Mouse (Mus musculus) embryonic facial prominence, embryonic 15.5 days (tissue): ENCODE data around the gene Plxna4. TPM values are rescaled to one million over a fixed set of nuclear protein-coding genes. Genes with fewer than 3 reads are reported as not detected.
A peak's percentile ranks its signal among the peaks of the same experiment; 100 is the strongest.

Source experiments
- ATAC-seq: fragments of 200-750 bp; cut with Nextera tagmentation; 2 replicates; pipeline ENCODE4 v1.8.0; 2017; ENCODE audit warnings: low read depth, moderate TSS enrichment; ENCODE audit not compliant: insufficient number of reproducible peaks, low FRiP score, low TSS enrichment
- H3K27ac ChIP-seq: fragments of 300-500 bp; sonication (generic); replicated peaks from 2 replicates; pipeline ENCODE4 v1.5.1; 2015; ENCODE audit warnings: mild to moderate bottlenecking, inconsistent platforms
- H3K27me3 ChIP-seq: fragments of 300-500 bp; sonication (generic); 2 replicates; pipeline ENCODE4 v1.6.1; 2015; ENCODE audit warnings: inconsistent platforms
- H3K36me3 ChIP-seq: fragments of 300-500 bp; sonication (generic); 2 replicates; pipeline ENCODE4 v1.6.1; 2015; ENCODE audit warnings: mild to moderate bottlenecking, inconsistent platforms
- H3K4me1 ChIP-seq: fragments of 300-500 bp; sonication (generic); 2 replicates; pipeline ENCODE4 v1.6.1; 2015; ENCODE audit warnings: inconsistent platforms
- H3K4me2 ChIP-seq: fragments of 300-500 bp; sonication (generic); replicated peaks from 2 replicates; pipeline ENCODE4 v1.6.1; 2015; ENCODE audit warnings: mild to moderate bottlenecking, inconsistent platforms
- H3K4me3 ChIP-seq: fragments of 300-500 bp; sonication (generic); replicated peaks from 2 replicates; pipeline ENCODE4 v1.5.1; 2015; ENCODE audit warnings: mild to moderate bottlenecking, inconsistent platforms
- H3K9ac ChIP-seq: fragments of 300-500 bp; sonication (generic); 2 replicates; pipeline ENCODE4 v1.6.1; 2015; ENCODE audit warnings: inconsistent platforms
- H3K9me3 ChIP-seq: fragments of 300-500 bp; sonication (generic); replicated peaks from 2 replicates; pipeline ENCODE4 v1.6.1; 2016; ENCODE audit warnings: inconsistent platforms
- WGBS: fragments of 180-500 bp; shearing (Covaris S2); methylation state at CpG from one replicate; pipeline ENCODE4 v1.1.7; 2015; 5-methylcytosine and 5-hydroxymethylcytosine counted together
- polyA plus RNA-seq: library from polyadenylated mRNA; unstranded; fragments of >200 nt; fragmentation: Nextera tagmentation; extraction: Ambion mirVana; gene quantifications from 2 replicates; pipeline ENCODE4 v1.2.1, GENCODE M21; 2015

Gene Plxna4
- polyA plus RNA-seq, 1 experiment from 2014 or later = 2.6 TPM

DNA sequence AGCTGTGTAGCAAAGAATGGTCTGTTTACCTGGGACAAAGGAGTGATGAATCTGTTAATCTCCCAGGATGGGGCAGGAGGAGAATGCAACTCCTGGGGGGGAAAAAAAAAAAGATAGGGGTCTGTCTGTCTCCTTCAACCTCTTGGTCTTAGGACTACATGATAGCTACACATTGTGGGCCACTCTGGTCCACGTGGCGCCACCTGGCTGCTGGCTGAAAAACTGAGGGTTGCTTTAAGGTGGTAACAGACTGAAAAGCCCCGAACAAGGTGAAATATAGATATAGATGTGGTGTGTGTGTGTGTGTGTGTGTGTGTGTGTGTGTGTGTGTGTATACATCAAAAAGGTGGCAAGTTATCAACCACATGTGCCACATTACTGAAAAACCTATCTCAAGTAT is 267.7 kb downstream of the Plxna4 start:
- ATAC-seq = no peak
- no peaks in the 10 kb centered on the region for H3K4me1 ChIP-seq
- 35% methylated on average over 3 of the region's 3 CpGs for WGBS
- H3K36me3 ChIP-seq = no peaks in the 10 kb centered on the region
- no peak overlapping the region for H3K4me3 ChIP-seq
- H3K4me2 ChIP-seq = no peak overlapping the region
- H3K27ac ChIP-seq = no peak overlapping the region
- H3K9me3 ChIP-seq = no peaks in the 10 kb centered on the region
- no peaks in the 10 kb centered on the region for H3K27me3 ChIP-seq
- no peak overlapping the region for H3K9ac ChIP-seq

DNA sequence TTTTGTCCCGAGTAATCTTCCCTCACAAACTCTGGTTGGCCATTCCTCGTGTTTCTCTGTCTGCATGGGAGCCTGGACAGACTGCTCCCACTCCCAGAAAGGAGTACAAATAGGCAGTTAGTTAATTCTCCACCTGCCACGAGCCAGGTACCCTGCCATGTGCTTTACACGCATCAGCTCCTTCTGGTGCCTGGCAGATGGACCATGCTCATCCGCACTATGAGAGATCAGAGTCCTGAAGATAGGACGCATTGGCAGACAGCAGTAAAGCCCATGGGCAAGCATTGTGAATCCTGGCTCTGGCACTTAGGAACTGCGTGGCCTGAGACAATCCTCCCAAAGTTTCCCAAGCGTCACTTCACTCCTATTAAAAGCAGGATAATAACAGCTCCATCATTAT is 270.5 kb downstream of the Plxna4 start:
- no peak overlapping the region for H3K4me2 ChIP-seq
- 79% methylated on average over 8 of the region's 8 CpGs for WGBS
- H3K4me1 ChIP-seq = no peaks in the 10 kb centered on the region
- no peaks in the 10 kb centered on the region for H3K27me3 ChIP-seq
- H3K9me3 ChIP-seq = no peaks in the 10 kb centered on the region
- H3K27ac ChIP-seq = no peak overlapping the region
- no peaks in the 10 kb centered on the region for H3K36me3 ChIP-seq
- H3K9ac ChIP-seq = no peak overlapping the region
- H3K4me3 ChIP-seq = no peak overlapping the region
- ATAC-seq = no peak

GRCm38 (mm10) chr6:32315011-32315450 is 273.0 kb downstream of the Plxna4 start:
- ATAC-seq = no peak
- no peak overlapping the region for H3K4me2 ChIP-seq
- H3K4me1 ChIP-seq = no peaks in the 10 kb centered on the region
- WGBS = 59% methylated on average over 6 of the region's 6 CpGs
- no peak overlapping the region for H3K4me3 ChIP-seq
- no peaks in the 10 kb centered on the region for H3K36me3 ChIP-seq
- no peaks in the 10 kb centered on the region for H3K27me3 ChIP-seq
- H3K27ac ChIP-seq = no peak overlapping the region
- H3K9ac ChIP-seq = no peak overlapping the region
- no peaks in the 10 kb centered on the region for H3K9me3 ChIP-seq

GRCm38 (mm10) chr6:32309147-32309546 is 278.8 kb downstream of the Plxna4 start:
- 78% methylated on average over 4 of the region's 4 CpGs for WGBS
- H3K4me2 ChIP-seq = no peak overlapping the region
- H3K9me3 ChIP-seq = no peaks in the 10 kb centered on the region
- no peaks in the 10 kb centered on the region for H3K36me3 ChIP-seq
- H3K27me3 ChIP-seq = no peaks in the 10 kb centered on the region
- ATAC-seq = no peak
- H3K4me1 ChIP-seq = no peaks in the 10 kb centered on the region
- no peak overlapping the region for H3K27ac ChIP-seq
- no peak overlapping the region for H3K4me3 ChIP-seq
- H3K9ac ChIP-seq = no peak overlapping the region

GRCm38 (mm10) chr6:32300611-32301010 is 287.4 kb downstream of the Plxna4 start:
- H3K9ac ChIP-seq = no peak overlapping the region
- no peak for ATAC-seq
- no peaks in the 10 kb centered on the region for H3K36me3 ChIP-seq
- no peak overlapping the region for H3K27ac ChIP-seq
- no peaks in the 10 kb centered on the region for H3K27me3 ChIP-seq
- H3K4me3 ChIP-seq = no peak overlapping the region
- WGBS = 54% methylated on average over 2 of the region's 2 CpGs
- H3K9me3 ChIP-seq = no peaks in the 10 kb centered on the region
- no peak overlapping the region for H3K4me2 ChIP-seq
- H3K4me1 ChIP-seq = no peaks in the 10 kb centered on the region

DNA sequence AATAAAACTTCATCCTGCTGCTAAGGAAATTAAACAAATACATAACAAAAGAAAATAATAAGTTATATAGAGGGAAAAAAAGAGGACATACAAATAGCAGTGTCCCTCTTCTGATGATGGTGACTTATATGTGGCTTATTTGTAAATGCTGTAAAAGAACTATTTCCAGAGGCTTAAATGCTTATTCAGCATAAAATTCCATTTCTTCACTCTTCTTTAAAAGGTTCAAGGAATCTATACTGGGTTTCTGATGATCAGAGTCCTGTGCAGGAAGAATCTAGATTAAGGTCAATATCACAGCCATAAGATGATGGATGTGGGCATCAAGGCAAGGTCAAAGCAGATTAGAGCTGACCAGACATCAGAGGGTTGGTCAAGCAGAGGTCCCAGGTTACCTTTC is 306.5 kb downstream of the Plxna4 start:
- H3K4me1 ChIP-seq = no peaks in the 10 kb centered on the region
- H3K27ac ChIP-seq = no peak overlapping the region
- H3K4me3 ChIP-seq = no peak overlapping the region
- ATAC-seq = no peak
- no peak overlapping the region for H3K4me2 ChIP-seq
- no peak overlapping the region for H3K9ac ChIP-seq
- no peaks in the 10 kb centered on the region for H3K27me3 ChIP-seq
- H3K36me3 ChIP-seq = no peaks in the 10 kb centered on the region
- H3K9me3 ChIP-seq = no peaks in the 10 kb centered on the region

- no peak for ATAC-seq
- no peaks in the 10 kb centered on the region for H3K4me1 ChIP-seq
These were observed 307.3 kb downstream of the Plxna4 start for GRCm38 (mm10) chr6:32280728-32281127.

DNA sequence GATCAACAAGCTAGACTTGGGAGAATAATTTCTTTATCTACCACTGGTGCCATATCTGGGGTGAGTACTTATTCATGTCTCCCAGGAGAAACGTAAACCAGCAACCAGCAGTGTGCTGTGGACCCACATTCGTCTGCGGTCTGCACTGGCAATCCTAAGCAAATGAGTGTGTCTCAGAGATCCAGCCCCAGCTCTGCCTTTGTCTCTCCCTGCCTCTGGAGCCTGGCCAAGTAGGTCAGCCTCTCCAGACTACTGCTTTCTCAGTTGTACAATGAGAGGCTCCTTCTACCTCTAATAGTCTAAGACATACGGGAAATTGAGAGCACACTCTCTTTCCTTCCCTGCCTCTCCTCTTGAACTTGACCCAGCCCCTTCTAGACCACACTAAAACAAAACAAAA is 316.5 kb downstream of the Plxna4 start:
- no peaks in the 10 kb centered on the region for H3K9me3 ChIP-seq
- ATAC-seq = no peak
- H3K4me2 ChIP-seq = no peak overlapping the region
- 81% methylated on average over 4 of the region's 4 CpGs for WGBS
- H3K27me3 ChIP-seq = no peaks in the 10 kb centered on the region
- no peak overlapping the region for H3K27ac ChIP-seq
- no peaks in the 10 kb centered on the region for H3K4me1 ChIP-seq
- H3K9ac ChIP-seq = no peak overlapping the region
- no peaks in the 10 kb centered on the region for H3K36me3 ChIP-seq
- H3K4me3 ChIP-seq = no peak overlapping the region

More at GRCm38 (mm10) chr6:32280728-32281127, 307.3 kb downstream of the Plxna4 start:
- H3K27me3 ChIP-seq = no peaks in the 10 kb centered on the region
- no peak overlapping the region for H3K9ac ChIP-seq
- no peak overlapping the region for H3K4me3 ChIP-seq
- 44% methylated on average over 2 of the region's 2 CpGs for WGBS
- H3K4me2 ChIP-seq = no peak overlapping the region
- no peaks in the 10 kb centered on the region for H3K9me3 ChIP-seq
- no peak overlapping the region for H3K27ac ChIP-seq
- H3K36me3 ChIP-seq = no peaks in the 10 kb centered on the region

DNA sequence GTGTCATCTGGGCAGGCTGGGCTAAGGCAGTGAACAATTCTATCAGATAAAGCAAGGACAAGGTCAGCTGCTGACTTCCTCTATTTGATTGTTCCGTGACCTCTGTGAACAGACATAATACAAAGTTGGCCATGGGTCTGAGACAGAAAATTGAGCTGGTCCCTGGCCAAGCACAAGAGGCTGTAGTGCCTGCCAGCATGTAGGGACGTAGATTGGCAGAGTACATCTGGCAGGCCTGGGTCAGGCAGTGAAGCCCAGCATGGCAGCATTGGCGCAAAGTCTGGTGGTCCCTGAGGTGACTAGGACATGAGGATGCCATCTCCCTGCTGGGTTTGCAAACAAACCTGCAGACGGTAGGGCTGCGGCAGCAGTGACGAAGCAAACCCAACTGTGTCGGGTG is 321.9 kb downstream of the Plxna4 start:
- WGBS = 89% methylated on average over 7 of the region's 7 CpGs
- ATAC-seq = no peak
- no peak overlapping the region for H3K4me2 ChIP-seq
- no peaks in the 10 kb centered on the region for H3K36me3 ChIP-seq
- no peaks in the 10 kb centered on the region for H3K27me3 ChIP-seq
- H3K27ac ChIP-seq = no peak overlapping the region
- H3K4me1 ChIP-seq = peaks cover 5% of the 10 kb centered on the region
- H3K4me3 ChIP-seq = no peak overlapping the region
- no peak overlapping the region for H3K9ac ChIP-seq
- no peaks in the 10 kb centered on the region for H3K9me3 ChIP-seq

DNA sequence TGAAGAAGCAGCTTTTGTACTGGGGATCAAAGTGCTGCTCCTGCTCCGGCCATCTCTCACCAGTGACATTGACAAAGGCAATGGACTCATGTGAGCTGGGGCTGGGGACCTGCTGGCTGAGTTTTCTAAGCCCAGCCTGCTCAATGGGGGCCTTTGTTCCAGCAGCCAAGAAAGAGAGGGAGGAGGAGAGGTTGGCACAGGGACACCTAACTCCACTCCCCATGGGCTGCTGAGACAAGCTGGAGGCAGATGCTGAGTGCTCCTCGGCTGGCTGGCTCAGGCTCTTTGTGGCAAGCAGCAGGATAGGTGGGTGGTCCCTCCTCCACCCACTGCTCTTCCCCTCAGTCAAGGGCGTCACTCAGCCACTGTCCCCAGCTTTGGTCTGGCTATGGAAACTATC is 326.7 kb downstream of the Plxna4 start:
- H3K4me3 ChIP-seq = no peak overlapping the region
- no peak overlapping the region for H3K9ac ChIP-seq
- WGBS = 23% methylated on average over 3 of the region's 3 CpGs
- no peaks in the 10 kb centered on the region for H3K36me3 ChIP-seq
- peaks cover 5% of the 10 kb centered on the region for H3K4me1 ChIP-seq
- no peaks in the 10 kb centered on the region for H3K27me3 ChIP-seq
- no peaks in the 10 kb centered on the region for H3K9me3 ChIP-seq
- no peak overlapping the region for H3K27ac ChIP-seq
- peak; percentile 67 for ATAC-seq
- no peak overlapping the region for H3K4me2 ChIP-seq

- Histone ChIP-seq H3K4me2 (no peak overlapping the region), H3K27ac (no peak overlapping the region), H3K9me3 (no peaks in the 10 kb centered on the region), H3K36me3 (no peaks in the 10 kb centered on the region), H3K9ac (no peak overlapping the region), H3K4me1 (peaks cover 5% of the 10 kb centered on the region), H3K4me3 (no peak overlapping the region), H3K27me3 (no peaks in the 10 kb centered on the region)
- no peak for ATAC-seq
- WGBS = 75% methylated on average over 5 of the region's 5 CpGs
These were observed 327.7 kb downstream of the Plxna4 start for GRCm38 (mm10) chr6:32260341-32260740.

GRCm38 (mm10) chr6:32255191-32255590 is 332.8 kb downstream of the Plxna4 start:
- H3K4me1 ChIP-seq = peaks cover 9% of the 10 kb centered on the region; the same call in 1 of the 2 replicates
- H3K4me2 ChIP-seq = no peak overlapping the region
- H3K9ac ChIP-seq = no peak overlapping the region
- H3K36me3 ChIP-seq = no peaks in the 10 kb centered on the region
- ATAC-seq = no peak
- no peak overlapping the region for H3K27ac ChIP-seq
- no peak overlapping the region for H3K4me3 ChIP-seq
- no peaks in the 10 kb centered on the region for H3K27me3 ChIP-seq
- H3K9me3 ChIP-seq = no peaks in the 10 kb centered on the region
- 40% methylated on average over 2 of the region's 2 CpGs for WGBS
